Mouse (Mus musculus) B cell, adult 62 days (primary cell): ENCODE measurements around the gene A430033K04Rik. TPM values are rescaled to one million over a fixed set of nuclear protein-coding genes. Genes with fewer than 3 reads are reported as not detected.

Experiments used
- total RNA-seq: library from RNA; stranded (reverse); gene quantifications from 4 replicates; pipeline ENCODE4 v1.2.4, GENCODE M21; 2023

Gene A430033K04Rik
- 5.0 to 7.1 TPM (median 6.8 TPM) in 4 replicates for total RNA-seq

GRCm38 (mm10) chr5:138622645-138623477, at the start of gene A430033K04Rik:
TSS of gene A430033K04Rik (plus strand) at chr5:138622859.

GRCm38 (mm10) chr5:138619211-138620128, 3.2 kb upstream of the A430033K04Rik start, which contains the start of gene Zfp68:
TSS of gene Zfp68 (minus strand) at chr5:138619761.

Other genes with a start within 250 kb of the A430033K04Rik start
- 19.0 to 21.8 TPM (median 20.3 TPM) in 4 replicates for gene Zfp157, start 181.4 kb upstream of the A430033K04Rik start, total RNA-seq
- gene 1700123K08Rik, start 58.1 kb upstream of the A430033K04Rik start, total RNA-seq = not detected in 4 replicates
- 44.7 to 45.1 TPM (median 44.7 TPM) in 4 replicates for gene Zfp68, start 3.1 kb upstream of the A430033K04Rik start, total RNA-seq
- gene Fam20c, start 131.7 kb downstream of the A430033K04Rik start, total RNA-seq = not detected in 4 replicates
- gene Gm5294, start 197.2 kb downstream of the A430033K04Rik start, total RNA-seq = not detected in 4 replicates